In genomic region chr17:37028683-37029120, GRCm38 (mm10) we compare ENCODE assay signal across 7 mouse cellular contexts. TPM values are rescaled to one million over a fixed set of nuclear protein-coding genes. Genes with fewer than 3 reads are reported as not detected.
A peak's percentile ranks its signal among the peaks of the same experiment; 100 is the strongest.
DNase-seq lines count a peak whose midpoint lies in the region; ATAC-seq and TF ChIP-seq lines count a peak whose summit lies in the region.

No protein-coding gene starts in this region.

- WGBS in intestine, embryonic 16.5 days: under 1% methylated on average over 14 of the region's 14 CpGs
- WGBS in midbrain, embryonic 11.5 days: under 1% methylated on average over 14 of the region's 14 CpGs
- under 1% methylated on average over 14 of the region's 14 CpGs for WGBS in small intestine, adult 2 months

- intact Hi-C loops in left cerebral cortex, postnatal 36 days (cut with DNase I): no loop called here

- peak overlapping the region; percentile 63 for H3K4me2 ChIP-seq in intestine, embryonic 16.5 days (ENCODE audit: low read depth, low read length)
- H3K4me2 ChIP-seq in midbrain, embryonic 11.5 days: peak overlapping the region; percentile 41

- no peaks in the 10 kb centered on the region for H3K36me3 ChIP-seq in intestine, embryonic 16.5 days (ENCODE audit: control insufficient read depth, insufficient read depth, low read length)
- no peaks in the 10 kb centered on the region for H3K36me3 ChIP-seq in midbrain, embryonic 11.5 days (ENCODE audit: control insufficient read depth, insufficient read depth, low read length)
- H3K36me3 ChIP-seq in small intestine, adult 2 months (ENCODE audit: control insufficient read depth, insufficient read depth, low read length): no peaks in the 10 kb centered on the region

- TF ChIP-seq CTCF in small intestine, adult 2 months (IDR thresholded peaks at IDR 0.05; ENCODE audit: extremely low read depth, insufficient read length, insufficient replicate concordance, low read depth, low read length): no peak

- H3K4me3 ChIP-seq in intestine, embryonic 16.5 days (ENCODE audit: low read length): peak overlapping the region; percentile 65
- peak overlapping the region; percentile 39 for H3K4me3 ChIP-seq in midbrain, embryonic 11.5 days (ENCODE audit: low read depth, low read length)
- H3K4me3 ChIP-seq in small intestine, adult 2 months (ENCODE audit: low read depth, low read length): peak overlapping the region; percentile 72

- no peaks in the 10 kb centered on the region for H3K9me3 ChIP-seq in intestine, embryonic 16.5 days (ENCODE audit: control insufficient read depth, low read length)
- no peaks in the 10 kb centered on the region for H3K9me3 ChIP-seq in midbrain, embryonic 11.5 days (ENCODE audit: control insufficient read depth, low read length)

- H3K9ac ChIP-seq in intestine, embryonic 16.5 days (ENCODE audit: low read depth, low read length): peak overlapping the region; percentile 60
- H3K9ac ChIP-seq in midbrain, embryonic 11.5 days (ENCODE audit: low read length): peak overlapping the region; percentile 69

- no peaks in the 10 kb centered on the region for H3K4me1 ChIP-seq in intestine, embryonic 16.5 days (ENCODE audit: control insufficient read depth, insufficient read depth, low read length)
- peaks cover 2% of the 10 kb centered on the region; the same call in 1 of the 2 replicates for H3K4me1 ChIP-seq in midbrain, embryonic 11.5 days (ENCODE audit: control insufficient read depth, insufficient read depth, low read length)
- H3K4me1 ChIP-seq in small intestine, adult 2 months (ENCODE audit: control insufficient read depth, insufficient read depth, insufficient read length, low read length): peaks cover 5% of the 10 kb centered on the region; the same call in 1 of the 2 replicates

- peak; percentile 79 to 81 for DNase-seq in adrenal gland, adult 18-20 months (ENCODE audit: low spot score in 2 of 2)
- DNase-seq in embryo, embryonic 10.5 days (ENCODE audit: low spot score): peak; percentile 99
- DNase-seq in gastrocnemius, postnatal 4 days (ENCODE audit: low spot score in 2 of 2): peak; percentile 71 to 89
- DNase-seq in left cerebral cortex, postnatal 36 days (ENCODE audit: low spot score in 2 of 2): peak; percentile 93 to 94
- DNase-seq in midbrain, embryonic 11.5 days (ENCODE audit: low spot score, missing footprints): peak; percentile 99

- peak; percentile 99 for ATAC-seq in intestine, embryonic 16.5 days
- ATAC-seq in midbrain, embryonic 11.5 days (ENCODE audit: low FRiP score): peak; percentile 99

- peak overlapping the region; percentile 95 for H3K27ac ChIP-seq in intestine, embryonic 16.5 days (ENCODE audit: low read length)
- peak overlapping the region; percentile 97 for H3K27ac ChIP-seq in midbrain, embryonic 11.5 days (ENCODE audit: low read depth, low read length)
- peak overlapping the region; percentile 68 for H3K27ac ChIP-seq in small intestine, adult 2 months (ENCODE audit: insufficient read depth, low read depth, low read length)

- no peaks in the 10 kb centered on the region for H3K27me3 ChIP-seq in intestine, embryonic 16.5 days (replicated peaks; ENCODE audit: control insufficient read depth, insufficient read depth, low read length)
- no peaks in the 10 kb centered on the region for H3K27me3 ChIP-seq in midbrain, embryonic 11.5 days (ENCODE audit: control insufficient read depth, insufficient read depth, low read length)
- H3K27me3 ChIP-seq in small intestine, adult 2 months (ENCODE audit: control insufficient read depth, insufficient read depth, low read length): no peaks in the 10 kb centered on the region

- no peak for TF ChIP-seq POLR2A in small intestine, adult 2 months (IDR thresholded peaks at IDR 0.05; ENCODE audit: low read depth, low read length)

RNA-seq across cellular contexts. Expression of gene Mog, which starts 5.5 kb away (rescaled TPM):
- not detected for total RNA-seq in adrenal gland, adult 18-20 months (2021)
- not detected for total RNA-seq in gastrocnemius, postnatal 4 days (2021)
- not detected in 2 replicates for polyA plus RNA-seq in intestine, embryonic 16.5 days (2015; fragmentation: Nextera tagmentation; extraction: Ambion mirVana)
- total RNA-seq in left cerebral cortex, postnatal 36 days (2021): 10 to 100 TPM; 48.3 to 87.0 TPM
- polyA plus RNA-seq in midbrain, embryonic 11.5 days (2014; fragmentation: Nextera tagmentation; extraction: Ambion mirVana): 0.18 and 0.42 TPM in 2 replicates
- not detected in 2 replicates for polyA plus RNA-seq in small intestine, adult 2 months (2012; rRNA removed)

RNA-seq across cellular contexts. Expression of gene Gabbr1, which starts 17.1 kb away (rescaled TPM):
- total RNA-seq in adrenal gland, adult 18-20 months (2021): 10 to 100 TPM; 23.3 to 28.6 TPM
- 10 to 100 TPM; 24.2 to 25.4 TPM for total RNA-seq in gastrocnemius, postnatal 4 days (2021)
- 5.4 and 6.2 TPM in 2 replicates for polyA plus RNA-seq in intestine, embryonic 16.5 days (2015; fragmentation: Nextera tagmentation; extraction: Ambion mirVana)
- total RNA-seq in left cerebral cortex, postnatal 36 days (2021): 100 to 1,000 TPM; 679 to 696 TPM
- polyA plus RNA-seq in midbrain, embryonic 11.5 days (2014; fragmentation: Nextera tagmentation; extraction: Ambion mirVana): 14.3 and 14.5 TPM in 2 replicates
- 7.3 and 14.5 TPM in 2 replicates for polyA plus RNA-seq in small intestine, adult 2 months (2012; rRNA removed)

RNA-seq across cellular contexts. Expression of gene Zfp57, which starts 27.7 kb away (rescaled TPM):
- 1 to 10 TPM; 2.5 to 3.5 TPM for total RNA-seq in adrenal gland, adult 18-20 months (2021)
- total RNA-seq in gastrocnemius, postnatal 4 days (2021): 10 to 100 TPM in 1 of 2 experiments, 1 to 10 TPM in 1; 8.7 to 10.1 TPM
- 41.3 and 43.2 TPM in 2 replicates for polyA plus RNA-seq in intestine, embryonic 16.5 days (2015; fragmentation: Nextera tagmentation; extraction: Ambion mirVana)
- 10 to 100 TPM; 11.5 to 20.4 TPM for total RNA-seq in left cerebral cortex, postnatal 36 days (2021)
- 89.9 and 102 TPM in 2 replicates for polyA plus RNA-seq in midbrain, embryonic 11.5 days (2014; fragmentation: Nextera tagmentation; extraction: Ambion mirVana)
- 0.70 and 0.84 TPM in 2 replicates for polyA plus RNA-seq in small intestine, adult 2 months (2012; rRNA removed)

RNA-seq across cellular contexts. Expression of gene H2-M5, which starts 39.4 kb away (rescaled TPM):
- total RNA-seq in adrenal gland, adult 18-20 months (2021): not detected
- total RNA-seq in gastrocnemius, postnatal 4 days (2021): under 1 TPM; 0.23 to 0.25 TPM
- polyA plus RNA-seq in intestine, embryonic 16.5 days (2015; fragmentation: Nextera tagmentation; extraction: Ambion mirVana): 0.16 and 0.22 TPM in 2 replicates
- total RNA-seq in left cerebral cortex, postnatal 36 days (2021): 1 to 10 TPM in 1 of 2 experiments, under 1 TPM in 1; 0.69 to 1.2 TPM
- 0.41 and 0.67 TPM in 2 replicates for polyA plus RNA-seq in midbrain, embryonic 11.5 days (2014; fragmentation: Nextera tagmentation; extraction: Ambion mirVana)
- 0.09 TPM in 1 of 2 replicates, not detected in the other for polyA plus RNA-seq in small intestine, adult 2 months (2012; rRNA removed)

RNA-seq across cellular contexts. Expression of gene 2410137M14Rik, which starts 47.7 kb away (rescaled TPM):
- not detected for total RNA-seq in adrenal gland, adult 18-20 months (2021)
- total RNA-seq in gastrocnemius, postnatal 4 days (2021): not detected
- polyA plus RNA-seq in intestine, embryonic 16.5 days (2015; fragmentation: Nextera tagmentation; extraction: Ambion mirVana): not detected in 2 replicates
- total RNA-seq in left cerebral cortex, postnatal 36 days (2021): not detected
- 0.39 TPM in 1 of 2 replicates, not detected in the other for polyA plus RNA-seq in midbrain, embryonic 11.5 days (2014; fragmentation: Nextera tagmentation; extraction: Ambion mirVana)
- polyA plus RNA-seq in small intestine, adult 2 months (2012; rRNA removed): not detected in 2 replicates

Comparison
In these comparisons a context has a peak if more than half of its experiments do, and no peak if none do; other contexts are left out.
1. Peak in every context shown above with its lines: DNase-seq, ATAC-seq, H3K4me3 ChIP-seq and H3K27ac ChIP-seq.
2. RNA of gene Mog, which starts 5.5 kb away (total RNA-seq): 48.3 to 87.0 TPM in left cerebral cortex, postnatal 36 days; not detected in adrenal gland, adult 18-20 months and not detected in gastrocnemius, postnatal 4 days; every median in the first group is over 10 times any median in the second.
3. RNA of gene Gabbr1, which starts 17.1 kb away (total RNA-seq): 679 to 696 TPM in left cerebral cortex, postnatal 36 days; 23.3 to 28.6 TPM in adrenal gland, adult 18-20 months and 24.2 to 25.4 TPM in gastrocnemius, postnatal 4 days; every median in the first group is over 10 times any median in the second.